Mouse (Mus musculus) cerebellum, adult (tissue): Measurements from ENCODE around the gene Nek9.
"Not testable (repeated sequence)": the region's sequence is repeated elsewhere in the genome, so short reads cannot be mapped to it uniquely, and the experiment has no call there.

Source experiments
- ATAC-seq: cut with Nextera tagmentation; 2 replicates; pipeline ENCODE4 v1.9.2; 2017; ENCODE audit warnings: mild to moderate bottlenecking, moderate library complexity, mixed read lengths; ENCODE audit not compliant: insufficient number of reproducible peaks, low FRiP score, low TSS enrichment

Gene Nek9

GRCm38 (mm10) chr12:85292288-85292687 lies 46.9 kb downstream of the Nek9 start:
- ATAC-seq = no peak

- no peak for ATAC-seq
Observed at GRCm38 (mm10) chr12:85291541-85291940, 47.6 kb downstream of the Nek9 start.

- ATAC-seq = no peak
Observed at GRCm38 (mm10) chr12:85290633-85291032, 48.5 kb downstream of the Nek9 start.

GRCm38 (mm10) chr12:85289157-85290000 lies 49.8 kb downstream of the Nek9 start:
- ATAC-seq = no peak

GRCm38 (mm10) chr12:85288486-85289156 lies 50.5 kb downstream of the Nek9 start, which contains the start of gene Zc2hc1c:
Gene Zc2hc1c, plus strand, starts transcription at chr12:85288591.
- ATAC-seq = no peak

GRCm38 (mm10) chr12:85287809-85288485 lies 51.2 kb downstream of the Nek9 start, which contains the start of gene Acyp1:
Gene Acyp1, minus strand, starts transcription at chr12:85288438.
- ATAC-seq = no peak

GRCm38 (mm10) chr12:85286941-85287340 lies 52.2 kb downstream of the Nek9 start:
- ATAC-seq = no peak

- ATAC-seq = no peak
Observed at GRCm38 (mm10) chr12:85284996-85285395, 54.2 kb downstream of the Nek9 start.

GRCm38 (mm10) chr12:85284331-85284730 lies 54.8 kb downstream of the Nek9 start:
- ATAC-seq = no peak

- not testable (repeated sequence) for ATAC-seq
Observed at GRCm38 (mm10) chr12:85281756-85282155, 57.4 kb downstream of the Nek9 start.

GRCm38 (mm10) chr12:85280845-85281651 lies 58.1 kb downstream of the Nek9 start:
- no peak for ATAC-seq

GRCm38 (mm10) chr12:85280105-85280844 lies 58.9 kb downstream of the Nek9 start:
- ATAC-seq = peak; percentile 99

GRCm38 (mm10) chr12:85279396-85280080 lies 59.6 kb downstream of the Nek9 start:
- ATAC-seq = peak; percentile 81

GRCm38 (mm10) chr12:85278919-85279318 lies 60.2 kb downstream of the Nek9 start:
- no peak for ATAC-seq

GRCm38 (mm10) chr12:85276273-85276672 lies 62.9 kb downstream of the Nek9 start:
- ATAC-seq = no peak

GRCm38 (mm10) chr12:85273508-85273907 lies 65.7 kb downstream of the Nek9 start:
- no peak for ATAC-seq

GRCm38 (mm10) chr12:85271843-85272206 lies 67.3 kb downstream of the Nek9 start:
- no peak for ATAC-seq

- no peak for ATAC-seq
Observed at GRCm38 (mm10) chr12:85271132-85271842, 67.9 kb downstream of the Nek9 start.
